Mouse (Mus musculus): ENCODE data around the gene Crispld2.

DNA sequence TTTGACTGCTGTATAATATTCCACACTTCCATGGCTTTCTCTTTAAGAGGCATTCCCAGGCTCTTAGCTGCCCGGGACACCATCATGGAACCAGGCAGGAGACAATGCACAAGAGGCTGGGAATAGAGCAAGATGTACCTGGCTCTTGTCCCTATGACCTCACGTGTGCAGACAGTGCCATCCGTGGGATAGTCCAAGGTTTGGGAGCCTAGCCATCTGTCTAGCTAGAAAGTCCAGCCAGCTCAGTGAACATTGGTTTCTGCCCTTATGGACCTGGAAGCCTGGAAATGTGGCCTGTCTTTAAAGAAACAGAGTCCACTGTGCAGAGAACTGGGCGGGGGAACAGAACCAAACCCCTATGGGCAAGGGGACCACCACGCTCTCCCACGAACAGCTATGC is 25.5 kb downstream of the Crispld2 start:
- no peak for TF ChIP-seq POLR2A (IDR thresholded peaks at IDR 0.05; ENCODE audit: low read depth, low read length)
- TF ChIP-seq CTCF (conservative IDR thresholded peaks at IDR 0.05; ENCODE audit: insufficient read depth, insufficient read length, low read depth, low read length): no peak

All from kidney, adult 2 months (tissue).